Mouse (Mus musculus) heart, embryonic 10.5 days (tissue): ENCODE results near the gene Ndufa6. TPM values are rescaled to one million over a fixed set of nuclear protein-coding genes. Genes with fewer than 3 reads are reported as not detected.

Experiments used
- DNase-seq: peaks from one replicate; pipeline ENCODE4 v3.0.0-alpha.2; 2017; ENCODE audit warnings: low spot score
- H3K27ac ChIP-seq: fragments of 300-500 bp; sonication (generic); 2 replicates; pipeline ENCODE4 v1.5.1; 2016; ENCODE audit warnings: mild to moderate bottlenecking
- H3K27me3 ChIP-seq: fragments of 300-500 bp; sonication (generic); 2 replicates; pipeline ENCODE4 v1.6.1; 2016; ENCODE audit warnings: mild to moderate bottlenecking; ENCODE audit not compliant: poor library complexity, insufficient read depth, severe bottlenecking
- H3K36me3 ChIP-seq: fragments of 300-500 bp; sonication (generic); 2 replicates; pipeline ENCODE4 v1.6.1; 2016; ENCODE audit warnings: mild to moderate bottlenecking, moderate library complexity
- H3K4me1 ChIP-seq: fragments of 300-500 bp; sonication (generic); 2 replicates; pipeline ENCODE4 v1.6.1; 2016; ENCODE audit warnings: mild to moderate bottlenecking
- H3K4me3 ChIP-seq: fragments of 300-500 bp; sonication (generic); 2 replicates; pipeline ENCODE4 v1.5.1; 2016; ENCODE audit warnings: mild to moderate bottlenecking, moderate library complexity
- H3K9me3 ChIP-seq: fragments of 300-500 bp; sonication (generic); 2 replicates; pipeline ENCODE4 v1.6.1; 2016; ENCODE audit warnings: mild to moderate bottlenecking, moderate library complexity
- WGBS: fragments of 180-500 bp; shearing (Covaris S2); methylation state at CpG from one replicate; pipeline ENCODE4 v1.1.7; 2016; 5-methylcytosine and 5-hydroxymethylcytosine counted together
- polyA plus RNA-seq: library from polyadenylated mRNA; unstranded; fragments of >200 nt; fragmentation: Nextera tagmentation; extraction: Ambion mirVana; gene quantifications from 2 replicates; pipeline ENCODE4 v1.2.1, GENCODE M21; 2016

The Ndufa6 gene
- polyA plus RNA-seq, 1 experiment from 2014 or later: 351 TPM

DNA sequence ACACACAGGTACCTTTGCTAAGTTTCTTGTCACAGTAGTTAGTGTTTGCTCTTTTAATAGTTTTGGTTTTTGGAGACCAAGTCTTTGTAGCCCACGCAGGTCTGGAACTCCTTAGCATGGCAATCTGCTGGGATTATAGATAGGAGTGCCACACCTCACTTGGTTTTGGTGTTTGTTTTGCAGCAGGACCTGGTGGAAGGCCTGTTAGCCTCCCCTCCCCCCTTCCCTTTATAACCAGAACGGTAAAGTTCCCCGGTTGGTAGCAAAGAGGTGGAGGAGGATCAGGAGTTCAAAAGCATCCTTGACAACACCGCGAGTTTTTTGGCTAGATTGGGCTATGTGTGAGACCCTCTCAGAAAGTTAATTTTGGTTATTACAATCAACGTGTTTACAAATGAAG lies 9.2 kb downstream of the Ndufa6 start:
- Histone ChIP-seq H3K9me3 (no peaks in the 10 kb centered on the region), H3K27me3 (peaks cover 6% of the 10 kb centered on the region), H3K4me3 (no peak overlapping the region), H3K4me1 (peaks cover 41% of the 10 kb centered on the region), H3K36me3 (peaks cover 30% of the 10 kb centered on the region), H3K27ac (peak overlapping the region; percentile 9; the same call in 1 of the 2 replicates)
- WGBS: 79% methylated on average over 6 of the region's 6 CpGs
- DNase-seq: peak; percentile 70

DNA sequence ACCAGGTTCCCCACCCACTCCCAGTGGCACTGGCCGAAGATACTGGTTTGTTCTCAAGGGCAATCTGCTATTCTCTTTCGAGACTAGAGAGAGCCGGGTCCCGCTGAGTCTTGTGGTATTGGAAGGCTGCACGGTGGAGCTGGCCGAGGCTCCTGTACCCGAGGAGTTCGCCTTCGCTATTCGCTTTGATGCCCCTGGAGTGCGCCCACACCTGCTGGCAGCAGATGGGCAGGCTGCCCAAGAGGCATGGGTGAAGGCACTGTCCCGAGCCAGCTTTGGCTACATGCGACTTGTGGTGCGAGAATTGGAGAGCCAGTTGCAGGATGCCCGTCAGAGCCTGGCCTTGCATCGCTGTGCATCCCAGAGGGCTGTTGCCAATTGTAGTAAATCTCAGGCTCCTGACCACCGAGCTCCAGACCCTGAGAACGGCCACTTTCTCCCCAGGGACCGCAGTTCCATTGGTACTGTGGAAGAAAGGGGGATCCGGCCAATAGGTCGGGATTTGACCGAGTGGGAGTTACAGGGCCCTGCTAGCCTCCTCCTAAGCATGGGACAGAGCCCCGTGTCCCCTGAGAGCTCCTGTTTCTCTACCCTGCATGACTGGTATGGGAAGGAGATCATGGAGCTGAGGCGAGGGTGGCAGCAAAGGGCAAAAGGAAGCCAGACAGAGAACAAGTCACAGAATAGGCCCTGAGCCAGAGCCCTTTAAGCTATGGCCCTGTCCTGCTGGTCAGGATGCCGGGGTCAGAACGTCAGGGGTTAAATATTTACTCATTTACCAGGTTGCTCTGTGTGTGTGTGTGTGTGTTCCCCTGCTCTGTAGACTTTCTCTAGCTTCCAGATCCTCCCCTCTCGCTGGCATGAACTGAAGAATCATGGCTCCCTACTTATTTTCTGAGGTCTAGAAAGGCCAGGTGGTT lies 10.5 kb downstream of the Ndufa6 start:
- Histone ChIP-seq H3K27ac (peak overlapping the region; percentile 9; the same call in 1 of the 2 replicates), H3K36me3 (peaks cover 16% of the 10 kb centered on the region), H3K4me1 (peaks cover 48% of the 10 kb centered on the region), H3K4me3 (no peak overlapping the region), H3K27me3 (peaks cover 6% of the 10 kb centered on the region), H3K9me3 (no peaks in the 10 kb centered on the region)
- WGBS: 90% methylated on average over 27 of the region's 27 CpGs
- DNase-seq: peak; percentile 73

DNA sequence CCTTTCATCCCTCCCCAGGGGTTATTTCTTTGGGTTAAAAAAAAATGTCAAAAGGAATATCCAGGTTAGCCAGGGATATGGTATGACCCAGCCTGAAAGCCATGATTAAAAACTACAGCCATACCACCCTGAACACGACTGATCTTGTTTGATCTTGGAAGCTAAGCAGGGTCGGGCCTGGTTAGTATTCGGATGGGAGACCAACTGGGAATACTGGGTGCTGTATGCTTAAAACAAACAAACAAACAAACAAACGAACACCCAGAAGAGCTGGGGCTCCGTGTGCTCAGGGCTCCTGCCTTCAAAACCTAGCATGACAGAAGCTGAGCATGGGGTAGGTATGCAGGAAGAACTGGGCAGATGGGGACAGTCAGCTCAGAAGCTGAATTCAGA lies 11.6 kb downstream of the Ndufa6 start:
- DNase-seq: peak; percentile 71
- peaks cover 52% of the 10 kb centered on the region for H3K4me1 ChIP-seq
- peak overlapping the region; percentile 62; the same call in 1 of the 2 replicates for H3K4me3 ChIP-seq
- H3K36me3 ChIP-seq: peaks cover 7% of the 10 kb centered on the region; the same call in 1 of the 2 replicates
- 78% methylated on average over 5 of the region's 5 CpGs for WGBS
- H3K27me3 ChIP-seq: peaks cover 6% of the 10 kb centered on the region
- H3K9me3 ChIP-seq: no peaks in the 10 kb centered on the region
- peak overlapping the region; percentile 91 for H3K27ac ChIP-seq

DNA sequence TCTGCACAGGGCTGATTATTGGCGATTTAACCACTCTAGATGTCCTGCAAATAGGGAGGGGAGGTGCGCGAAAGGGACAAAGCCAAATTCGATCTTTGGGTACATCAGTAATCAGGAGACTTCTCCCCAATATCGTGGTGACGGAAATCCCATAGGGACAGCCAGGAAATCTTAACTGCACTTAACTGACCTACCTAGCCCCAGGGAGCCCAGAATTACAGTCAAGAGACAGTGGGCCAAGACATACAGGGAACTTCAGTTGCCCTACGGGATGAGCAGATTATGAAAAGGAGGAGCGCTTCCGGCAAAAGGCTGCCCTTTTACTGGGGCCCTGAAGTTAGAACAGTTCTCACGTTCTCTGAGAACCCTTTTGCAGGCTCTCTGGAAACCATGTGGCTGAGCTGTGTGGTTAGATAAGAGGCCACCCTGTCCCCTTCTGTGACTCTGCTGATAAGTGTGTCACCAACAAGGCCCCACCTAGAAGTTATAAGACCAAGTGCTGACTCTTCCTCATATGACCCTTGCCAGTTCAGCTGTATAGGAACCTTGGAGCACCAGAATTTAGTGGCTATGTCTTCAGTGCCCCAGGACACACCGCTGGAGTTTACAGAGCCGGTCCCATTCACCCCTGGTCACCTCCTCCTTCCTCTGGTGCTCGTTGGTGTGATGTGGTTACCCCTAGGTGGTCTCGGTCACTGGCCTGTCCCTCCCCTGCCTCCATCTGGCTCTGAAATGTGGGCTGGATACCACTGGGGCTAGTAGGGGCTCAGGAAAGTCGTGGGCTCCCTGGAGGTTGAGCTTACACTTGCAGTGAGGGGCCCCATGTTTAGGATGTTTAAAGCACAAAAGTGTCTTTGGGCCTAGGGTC lies 12.2 kb downstream of the Ndufa6 start:
- peaks cover 51% of the 10 kb centered on the region for H3K4me1 ChIP-seq
- H3K36me3 ChIP-seq: peaks cover 7% of the 10 kb centered on the region; the same call in 1 of the 2 replicates
- peak; percentile 93 for DNase-seq
- 33% methylated on average over 15 of the region's 15 CpGs for WGBS
- H3K27me3 ChIP-seq: peaks cover 6% of the 10 kb centered on the region
- H3K9me3 ChIP-seq: no peaks in the 10 kb centered on the region
- peak overlapping the region; percentile 91 for H3K27ac ChIP-seq
- H3K4me3 ChIP-seq: peak overlapping the region; percentile 62

DNA sequence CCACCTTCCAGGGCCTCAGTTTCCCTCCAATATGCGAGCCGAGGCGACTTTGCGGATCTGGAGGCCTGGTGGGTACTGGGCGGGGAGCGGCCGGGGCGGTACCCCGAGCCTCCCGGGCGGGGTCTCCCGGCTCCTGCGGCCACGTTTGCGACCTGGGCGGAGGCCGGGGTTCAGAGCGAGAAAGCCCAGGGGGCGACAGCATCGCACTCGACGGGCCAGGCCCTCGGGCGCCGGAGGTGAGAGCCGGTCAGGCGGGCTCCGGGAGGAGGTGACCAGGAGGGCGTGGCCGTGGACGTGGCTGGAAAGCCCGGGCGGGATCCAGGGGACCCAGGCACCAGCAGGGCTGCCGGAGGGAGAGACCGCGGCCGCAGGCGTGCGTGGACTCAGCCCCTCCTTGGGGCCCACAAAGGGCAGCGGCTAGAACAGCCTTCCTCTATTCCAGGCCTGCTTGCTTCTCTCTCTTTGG lies 13.1 kb downstream of the Ndufa6 start:
- under 1% methylated on average over 40 of the region's 40 CpGs for whole genome bisulfite sequencing

DNA sequence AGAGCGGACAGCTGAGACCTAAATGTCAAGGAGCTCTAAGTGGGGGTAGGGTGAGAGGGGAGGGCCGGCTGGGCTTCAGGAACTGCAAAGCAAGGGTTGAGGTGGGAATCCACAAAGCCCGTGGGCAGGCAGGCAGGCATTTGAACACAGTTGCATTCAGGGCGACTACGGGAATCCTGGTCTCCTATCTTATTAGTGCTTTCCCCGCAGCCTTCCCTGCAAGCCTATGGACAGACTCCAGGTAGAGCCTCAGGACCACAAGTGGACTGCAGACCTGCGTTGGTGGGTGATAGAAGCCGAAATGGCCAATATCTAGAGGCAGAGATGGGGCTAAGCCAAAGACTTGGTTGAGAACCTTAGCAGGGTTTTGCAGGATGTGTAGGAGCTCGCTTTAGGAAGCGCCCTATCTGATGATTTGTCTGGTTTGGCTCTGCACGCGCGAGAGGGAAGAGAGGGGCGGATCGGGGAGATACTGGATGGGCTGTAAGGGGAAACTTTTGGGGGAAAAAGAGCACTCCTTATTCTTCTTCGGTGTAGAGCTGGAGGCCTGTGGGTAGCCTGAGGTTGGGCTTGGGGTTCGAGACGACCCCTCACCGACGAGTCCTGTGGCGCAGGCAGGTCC lies 13.6 kb downstream of the Ndufa6 start:
- peak overlapping the region; percentile 62 for H3K4me3 ChIP-seq
- no peaks in the 10 kb centered on the region for H3K9me3 ChIP-seq
- 30% methylated on average over 21 of the region's 21 CpGs for WGBS
- DNase-seq: peak; percentile 80
- H3K36me3 ChIP-seq: peaks cover 21% of the 10 kb centered on the region
- peaks cover 6% of the 10 kb centered on the region for H3K27me3 ChIP-seq
- peak overlapping the region; percentile 91 for H3K27ac ChIP-seq
- H3K4me1 ChIP-seq: peaks cover 48% of the 10 kb centered on the region

More for the DNA sequence above, 13.1 kb downstream of the Ndufa6 start:
- H3K27ac ChIP-seq: peak overlapping the region; percentile 91
- H3K36me3 ChIP-seq: peaks cover 16% of the 10 kb centered on the region
- no peaks in the 10 kb centered on the region for H3K9me3 ChIP-seq
- peaks cover 6% of the 10 kb centered on the region for H3K27me3 ChIP-seq
- peak; percentile 93 for DNase-seq
- peak overlapping the region; percentile 62 for H3K4me3 ChIP-seq
- H3K4me1 ChIP-seq: peaks cover 48% of the 10 kb centered on the region

DNA sequence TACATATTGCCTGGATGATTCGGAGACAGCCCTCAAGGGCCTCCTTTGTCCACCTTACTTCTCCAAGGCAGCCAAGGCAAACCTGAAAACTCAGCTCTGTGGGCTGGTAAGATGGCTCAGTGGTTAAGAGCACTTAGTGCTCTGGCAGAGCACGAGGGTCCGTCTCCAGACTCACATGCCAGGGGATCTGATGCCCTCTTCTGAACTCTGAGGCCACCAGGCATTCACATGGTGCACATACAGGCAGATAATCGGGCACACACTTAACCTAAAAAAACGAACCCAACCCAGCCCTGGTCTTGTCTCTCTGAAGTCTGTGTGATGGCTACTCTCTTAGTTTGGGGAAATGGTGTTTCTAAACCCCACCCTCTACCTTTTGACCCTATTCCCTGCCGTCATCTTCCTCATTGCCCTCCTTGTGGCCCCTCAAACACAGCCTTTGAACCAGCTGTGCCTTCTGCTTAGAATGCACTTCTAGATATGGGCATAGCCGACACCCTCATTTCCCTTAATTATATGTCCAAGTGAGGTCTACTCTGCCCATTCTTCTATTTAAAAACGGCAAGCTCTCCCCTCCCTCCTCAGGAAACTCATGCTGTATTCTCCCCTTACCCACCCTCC lies 14.4 kb downstream of the Ndufa6 start:
- 69% methylated on average over 8 of the region's 8 CpGs for WGBS
- Histone ChIP-seq H3K27ac (peak overlapping the region; percentile 91; the same call in 1 of the 2 replicates), H3K36me3 (peaks cover 29% of the 10 kb centered on the region), H3K4me1 (peaks cover 48% of the 10 kb centered on the region), H3K27me3 (peaks cover 6% of the 10 kb centered on the region), H3K9me3 (no peaks in the 10 kb centered on the region), H3K4me3 (0 out of 2 replicates have a peak overlapping the region, but pooled peaks have one; percentile 68)
- DNase-seq: no peak

DNA sequence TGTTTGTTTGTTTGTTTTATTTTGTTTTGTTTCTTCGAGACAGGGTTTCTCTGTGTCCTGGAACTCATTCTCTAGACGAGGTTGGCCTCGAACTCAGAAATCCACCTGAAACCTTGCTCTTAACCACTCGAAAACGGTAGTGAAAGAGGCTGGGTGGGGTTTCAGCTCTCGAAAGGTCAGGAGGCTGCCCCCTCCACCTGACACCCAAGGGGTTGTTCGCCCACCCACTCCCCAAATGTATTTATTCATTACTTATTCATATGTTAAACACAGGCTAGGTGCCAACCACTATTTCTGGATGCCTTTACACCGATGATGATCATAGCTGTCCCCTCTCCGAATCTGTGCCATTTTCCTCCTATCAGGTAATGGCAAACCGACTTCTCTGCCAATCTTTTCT lies 15.0 kb downstream of the Ndufa6 start:
- WGBS: 63% methylated on average over 10 of the region's 10 CpGs
- peak overlapping the region; percentile 68 for H3K4me3 ChIP-seq
- peaks cover 48% of the 10 kb centered on the region for H3K4me1 ChIP-seq
- peaks cover 6% of the 10 kb centered on the region for H3K27me3 ChIP-seq
- H3K36me3 ChIP-seq: peaks cover 35% of the 10 kb centered on the region
- DNase-seq: no peak
- peak overlapping the region; percentile 91 for H3K27ac ChIP-seq
- no peaks in the 10 kb centered on the region for H3K9me3 ChIP-seq

DNA sequence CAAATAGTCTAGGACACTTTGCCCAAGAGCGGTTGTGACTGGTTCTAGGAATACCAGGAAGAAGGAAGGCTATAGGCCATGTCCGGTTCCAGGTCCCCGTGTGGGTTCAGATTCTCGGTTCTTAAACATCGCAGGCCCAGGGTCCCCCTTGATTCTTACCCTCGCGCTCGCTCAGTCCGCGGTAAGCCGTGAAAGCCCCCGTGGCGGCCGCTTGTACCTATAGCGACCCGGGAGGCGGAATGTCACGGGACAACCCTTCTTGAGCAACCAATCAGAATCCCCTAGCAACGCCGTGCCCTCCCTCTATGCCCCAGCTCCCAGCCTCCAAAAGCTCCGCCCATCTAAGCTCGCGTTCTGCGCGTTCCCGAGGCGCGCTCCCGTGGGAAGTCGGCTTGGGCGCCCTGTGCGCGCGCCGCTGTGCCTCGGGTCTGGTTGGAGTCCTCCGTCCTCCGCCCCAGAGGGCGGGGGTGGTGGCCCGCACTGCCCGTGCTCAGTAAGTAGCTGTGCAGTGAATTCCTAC lies 15.5 kb downstream of the Ndufa6 start, which contains the start of the genes Naga, Pheta2 and Smdt1:
Gene Naga, minus strand, starts transcription at position 333 of the 520 bp plus-strand sequence.
Gene Pheta2, plus strand, starts transcription at position 350 of the 520 bp plus-strand sequence.
Gene Smdt1, plus strand, starts transcription at position 367 of the 520 bp plus-strand sequence.
- Histone ChIP-seq H3K27ac (peak within 1 kb of the TSS; percentile 91), H3K4me1 (peaks cover 48% of the 10 kb centered on the region), H3K27me3 (peaks cover 6% of the 10 kb centered on the region), H3K36me3 (peaks cover 38% of the 10 kb centered on the region), H3K4me3 (peak within 1 kb of the TSS; percentile 68), H3K9me3 (no peaks in the 10 kb centered on the region)
- WGBS: under 1% methylated on average over 41 of the region's 41 CpGs
- peak; percentile 98 for DNase-seq

DNA sequence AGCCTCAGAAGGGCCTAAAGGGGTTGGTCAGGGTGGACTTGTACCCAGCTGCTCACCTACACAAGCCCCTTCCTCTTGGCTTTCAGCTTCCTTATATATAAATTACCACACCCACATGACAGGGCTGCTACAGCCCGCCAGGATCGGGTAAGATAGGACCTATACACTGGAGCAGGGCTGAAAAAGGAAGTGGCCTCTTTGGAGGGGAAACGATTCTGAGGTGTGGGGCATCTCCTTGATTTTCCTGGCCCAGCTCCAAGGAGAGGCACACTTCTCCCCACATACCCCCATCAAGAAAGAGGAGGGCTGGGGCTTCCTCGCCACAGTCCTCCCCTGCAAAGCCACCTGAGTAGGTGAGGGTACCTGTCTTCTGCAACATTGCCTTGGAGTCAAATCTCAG lies 16.2 kb downstream of the Ndufa6 start:
- Histone ChIP-seq H3K27me3 (peaks cover 6% of the 10 kb centered on the region), H3K36me3 (peaks cover 36% of the 10 kb centered on the region), H3K4me3 (peak overlapping the region; percentile 68), H3K9me3 (no peaks in the 10 kb centered on the region), H3K4me1 (peaks cover 45% of the 10 kb centered on the region), H3K27ac (peak overlapping the region; percentile 91)
- no peak for DNase-seq
- WGBS: 44% methylated on average over 4 of the region's 4 CpGs

DNA sequence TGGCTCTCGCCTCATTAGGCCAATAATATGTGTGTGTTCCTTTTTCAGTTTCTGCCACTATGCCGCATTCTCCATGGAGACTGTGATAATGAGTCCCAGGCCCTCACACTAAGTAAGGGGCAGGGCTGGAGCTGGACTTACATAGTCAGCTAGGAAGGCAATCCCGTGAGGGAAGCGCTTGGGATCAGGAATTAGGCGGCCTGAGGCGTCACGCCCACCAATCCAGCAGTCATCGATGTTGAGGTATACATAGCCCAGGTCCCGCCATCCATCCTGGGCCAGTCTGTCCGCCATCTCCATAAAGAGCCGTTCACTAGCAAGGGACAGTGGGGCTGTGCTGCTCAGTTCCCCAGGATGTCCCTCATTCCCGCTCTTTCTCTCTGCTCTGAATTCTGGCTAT lies 17.5 kb downstream of the Ndufa6 start:
- Histone ChIP-seq H3K4me1 (peaks cover 38% of the 10 kb centered on the region), H3K4me3 (no peak overlapping the region)
- 82% methylated on average over 12 of the region's 12 CpGs for WGBS

More for the DNA sequence above, 17.5 kb downstream of the Ndufa6 start:
- H3K27ac ChIP-seq: no peak overlapping the region
- DNase-seq: no peak
- H3K36me3 ChIP-seq: peaks cover 36% of the 10 kb centered on the region
- H3K27me3 ChIP-seq: peaks cover 6% of the 10 kb centered on the region
- no peaks in the 10 kb centered on the region for H3K9me3 ChIP-seq
